Mouse (Mus musculus): ENCODE measurements around the gene Csnk2a1. TPM values are rescaled to one million over a fixed set of nuclear protein-coding genes. Genes with fewer than 3 reads are reported as not detected.

Csnk2a1 gene
- polyA plus RNA-seq, 1 experiment from 2014 or later = 133 TPM

GRCm38 (mm10) chr2:152293727-152294475, 67.3 kb downstream of the Csnk2a1 start, which contains the start of gene Tbc1d20:
Gene Tbc1d20 (plus strand): TSS chr2:152293828.
- H3K4me1 ChIP-seq (ENCODE audit: control insufficient read depth, insufficient read depth, low read length) = peaks cover 6% of the 10 kb centered on the region; the same call in 1 of the 2 replicates
- H3K4me3 ChIP-seq (ENCODE audit: low read depth, low read length) = peak within 1 kb of the TSS; percentile 76
- under 1% methylated on average over 63 of the region's 70 CpGs for WGBS
- no peaks in the 10 kb centered on the region for H3K27me3 ChIP-seq (ENCODE audit: control insufficient read depth, insufficient read depth, low read length)
- H3K9me3 ChIP-seq (ENCODE audit: control insufficient read depth, low read depth, low read length) = no peaks in the 10 kb centered on the region
- peak within 1 kb of the TSS; percentile 52 for H3K4me2 ChIP-seq (replicated peaks; ENCODE audit: low read depth, low read length)
- ATAC-seq (ENCODE audit: insufficient number of reproducible peaks, insufficient read depth, low FRiP score, low read depth) = peak; percentile 98
- H3K9ac ChIP-seq (replicated peaks; ENCODE audit: low read depth, low read length) = peak within 1 kb of the TSS; percentile 78
- H3K27ac ChIP-seq (ENCODE audit: low read length) = peak within 1 kb of the TSS; percentile 79
- H3K36me3 ChIP-seq (ENCODE audit: control insufficient read depth, insufficient read depth, low read length) = no peaks in the 10 kb centered on the region

DNA sequence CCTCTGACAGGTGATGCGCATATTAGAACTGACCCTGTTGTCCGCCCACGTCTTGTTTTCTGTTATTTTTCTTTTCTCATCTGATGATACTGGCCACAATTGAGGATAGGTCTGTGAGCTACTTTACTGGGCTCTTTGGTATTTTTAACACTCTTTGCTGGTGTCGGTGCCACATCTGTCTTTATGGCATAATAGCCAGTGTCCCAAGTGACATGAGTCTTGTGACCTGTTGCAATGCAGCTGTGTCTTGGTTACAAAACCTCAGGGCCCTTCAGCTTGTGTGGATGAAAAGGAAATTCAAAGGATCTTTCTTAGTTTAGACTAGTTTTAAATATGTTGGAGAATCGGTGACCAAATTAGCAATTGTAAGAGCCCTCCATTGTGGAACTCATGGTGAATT, 67.9 kb downstream of the Csnk2a1 start:
- Histone ChIP-seq H3K9ac (replicated peaks; ENCODE audit: low read depth, low read length) (peak overlapping the region; percentile 78), H3K4me1 (ENCODE audit: control insufficient read depth, insufficient read depth, low read length) (peaks cover 6% of the 10 kb centered on the region; the same call in 1 of the 2 replicates), H3K4me2 (replicated peaks; ENCODE audit: low read depth, low read length) (peak overlapping the region; percentile 52), H3K9me3 (ENCODE audit: control insufficient read depth, low read depth, low read length) (no peaks in the 10 kb centered on the region), H3K27ac (ENCODE audit: low read length) (no peak overlapping the region), H3K4me3 (ENCODE audit: low read depth, low read length) (peak overlapping the region; percentile 76), H3K27me3 (ENCODE audit: control insufficient read depth, insufficient read depth, low read length) (no peaks in the 10 kb centered on the region), H3K36me3 (ENCODE audit: control insufficient read depth, insufficient read depth, low read length) (no peaks in the 10 kb centered on the region)
- no peak for ATAC-seq (ENCODE audit: insufficient number of reproducible peaks, insufficient read depth, low FRiP score, low read depth)
- 39% methylated on average over 5 of the region's 5 CpGs for WGBS

DNA sequence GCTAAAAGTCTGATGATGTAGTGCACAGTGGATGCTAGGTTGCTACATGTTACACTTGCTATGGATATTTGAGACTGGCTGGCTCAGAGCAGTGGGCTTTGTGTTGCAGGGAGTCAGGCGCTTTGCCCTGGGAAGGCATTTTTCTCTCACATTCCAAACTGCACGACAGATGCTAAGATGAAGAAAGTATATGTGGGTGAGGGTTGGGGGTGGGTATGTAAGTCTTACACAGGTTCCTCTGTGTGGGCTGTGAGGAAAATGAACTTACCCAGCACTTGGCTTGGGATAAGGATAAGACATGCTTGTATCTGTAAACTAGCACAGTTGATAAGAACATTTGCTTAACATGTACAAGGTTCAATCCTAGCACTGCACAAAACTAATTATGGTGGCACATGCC, 76.2 kb downstream of the Csnk2a1 start:
- WGBS = 76% methylated on average over 2 of the region's 2 CpGs
- no peak overlapping the region for H3K9ac ChIP-seq (replicated peaks; ENCODE audit: low read depth, low read length)
- no peaks in the 10 kb centered on the region for H3K27me3 ChIP-seq (ENCODE audit: control insufficient read depth, insufficient read depth, low read length)
- H3K9me3 ChIP-seq (ENCODE audit: control insufficient read depth, low read depth, low read length) = no peaks in the 10 kb centered on the region
- H3K27ac ChIP-seq (ENCODE audit: low read length) = no peak overlapping the region
- H3K4me3 ChIP-seq (ENCODE audit: low read depth, low read length) = no peak overlapping the region
- H3K4me2 ChIP-seq (replicated peaks; ENCODE audit: low read depth, low read length) = no peak overlapping the region
- ATAC-seq (ENCODE audit: insufficient number of reproducible peaks, insufficient read depth, low FRiP score, low read depth) = no peak
- H3K4me1 ChIP-seq (ENCODE audit: control insufficient read depth, insufficient read depth, low read length) = no peaks in the 10 kb centered on the region
- H3K36me3 ChIP-seq (ENCODE audit: control insufficient read depth, insufficient read depth, low read length) = peaks cover 30% of the 10 kb centered on the region

DNA sequence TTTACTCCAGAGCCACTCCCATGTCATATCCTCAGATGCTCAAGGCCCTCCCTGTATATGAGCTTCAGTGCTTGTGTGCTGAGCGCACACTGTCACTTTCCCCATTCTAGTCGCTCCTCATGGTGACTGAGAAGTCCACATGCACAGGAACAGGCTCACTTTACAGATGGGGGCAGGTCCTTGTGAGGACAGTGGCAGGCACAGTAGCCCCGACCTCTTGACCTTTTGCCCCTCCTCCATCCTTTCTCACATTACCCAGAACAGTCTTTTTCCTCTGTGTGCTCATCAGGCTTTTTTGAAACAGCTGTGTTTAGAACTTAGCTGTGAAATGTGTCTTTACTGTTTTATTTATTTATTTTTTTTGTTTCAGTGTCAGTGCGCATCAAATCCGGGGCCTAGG, 77.1 kb downstream of the Csnk2a1 start:
- H3K4me1 ChIP-seq (ENCODE audit: control insufficient read depth, insufficient read depth, low read length) = no peaks in the 10 kb centered on the region
- WGBS = 55% methylated on average over 5 of the region's 5 CpGs
- no peak overlapping the region for H3K4me2 ChIP-seq (replicated peaks; ENCODE audit: low read depth, low read length)
- no peak overlapping the region for H3K27ac ChIP-seq (ENCODE audit: low read length)
- H3K9ac ChIP-seq (replicated peaks; ENCODE audit: low read depth, low read length) = no peak overlapping the region
- H3K27me3 ChIP-seq (ENCODE audit: control insufficient read depth, insufficient read depth, low read length) = no peaks in the 10 kb centered on the region
- H3K36me3 ChIP-seq (ENCODE audit: control insufficient read depth, insufficient read depth, low read length) = peaks cover 40% of the 10 kb centered on the region
- ATAC-seq (ENCODE audit: insufficient number of reproducible peaks, insufficient read depth, low FRiP score, low read depth) = no peak
- H3K9me3 ChIP-seq (ENCODE audit: control insufficient read depth, low read depth, low read length) = no peaks in the 10 kb centered on the region
- H3K4me3 ChIP-seq (ENCODE audit: low read depth, low read length) = no peak overlapping the region

DNA sequence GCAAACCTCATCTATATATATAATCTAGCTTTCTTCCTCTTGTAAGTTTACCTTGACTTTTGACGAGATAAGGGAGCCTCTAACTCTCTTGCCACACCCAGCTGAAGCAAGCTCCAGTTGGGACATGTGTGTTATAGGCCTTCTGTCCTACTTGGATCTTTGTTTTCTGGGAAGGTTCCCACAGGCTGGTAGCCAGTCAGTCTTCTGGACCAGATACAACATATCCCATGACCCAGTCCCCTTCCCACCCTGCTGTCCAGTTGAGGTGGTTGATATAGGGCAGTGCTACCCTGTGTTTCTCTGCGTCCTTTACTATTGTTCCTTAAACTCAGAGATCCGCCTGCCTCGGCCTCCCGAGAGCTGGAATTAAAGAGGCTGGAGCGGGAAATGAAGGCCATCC, 78.8 kb downstream of the Csnk2a1 start:
- Histone ChIP-seq H3K27ac (ENCODE audit: low read length) (no peak overlapping the region), H3K4me1 (ENCODE audit: control insufficient read depth, insufficient read depth, low read length) (no peaks in the 10 kb centered on the region), H3K9me3 (ENCODE audit: control insufficient read depth, low read depth, low read length) (no peaks in the 10 kb centered on the region), H3K9ac (replicated peaks; ENCODE audit: low read depth, low read length) (no peak overlapping the region), H3K4me2 (replicated peaks; ENCODE audit: low read depth, low read length) (no peak overlapping the region), H3K36me3 (ENCODE audit: control insufficient read depth, insufficient read depth, low read length) (peaks cover 53% of the 10 kb centered on the region), H3K4me3 (ENCODE audit: low read depth, low read length) (no peak overlapping the region), H3K27me3 (ENCODE audit: control insufficient read depth, insufficient read depth, low read length) (no peaks in the 10 kb centered on the region)
- ATAC-seq (ENCODE audit: insufficient number of reproducible peaks, insufficient read depth, low FRiP score, low read depth) = no peak
- WGBS = 94% methylated on average over 6 of the region's 6 CpGs

GRCm38 (mm10) chr2:152307186-152307585, 80.5 kb downstream of the Csnk2a1 start:
- H3K4me1 ChIP-seq (ENCODE audit: control insufficient read depth, insufficient read depth, low read length) = no peaks in the 10 kb centered on the region
- no peak for ATAC-seq (ENCODE audit: insufficient number of reproducible peaks, insufficient read depth, low FRiP score, low read depth)
- H3K27me3 ChIP-seq (ENCODE audit: control insufficient read depth, insufficient read depth, low read length) = no peaks in the 10 kb centered on the region
- 87% methylated on average over 3 of the region's 3 CpGs for WGBS
- peaks cover 66% of the 10 kb centered on the region for H3K36me3 ChIP-seq (ENCODE audit: control insufficient read depth, insufficient read depth, low read length)
- H3K4me2 ChIP-seq (replicated peaks; ENCODE audit: low read depth, low read length) = no peak overlapping the region
- H3K4me3 ChIP-seq (ENCODE audit: low read depth, low read length) = no peak overlapping the region
- H3K27ac ChIP-seq (ENCODE audit: low read length) = no peak overlapping the region
- no peak overlapping the region for H3K9ac ChIP-seq (replicated peaks; ENCODE audit: low read depth, low read length)
- no peaks in the 10 kb centered on the region for H3K9me3 ChIP-seq (ENCODE audit: control insufficient read depth, low read depth, low read length)

- no peak overlapping the region for H3K4me3 ChIP-seq (ENCODE audit: low read depth, low read length)
- H3K9ac ChIP-seq (replicated peaks; ENCODE audit: low read depth, low read length) = no peak overlapping the region
- no peak for ATAC-seq (ENCODE audit: insufficient number of reproducible peaks, insufficient read depth, low FRiP score, low read depth)
- 81% methylated on average over 7 of the region's 7 CpGs for WGBS
- no peaks in the 10 kb centered on the region for H3K27me3 ChIP-seq (ENCODE audit: control insufficient read depth, insufficient read depth, low read length)
- H3K36me3 ChIP-seq (ENCODE audit: control insufficient read depth, insufficient read depth, low read length) = peaks cover 65% of the 10 kb centered on the region
- H3K9me3 ChIP-seq (ENCODE audit: control insufficient read depth, low read depth, low read length) = no peaks in the 10 kb centered on the region
- no peak overlapping the region for H3K4me2 ChIP-seq (replicated peaks; ENCODE audit: low read depth, low read length)
- no peak overlapping the region for H3K27ac ChIP-seq (ENCODE audit: low read length)
- H3K4me1 ChIP-seq (ENCODE audit: control insufficient read depth, insufficient read depth, low read length) = no peaks in the 10 kb centered on the region
Observed at GRCm38 (mm10) chr2:152312996-152313395, 86.4 kb downstream of the Csnk2a1 start.

DNA sequence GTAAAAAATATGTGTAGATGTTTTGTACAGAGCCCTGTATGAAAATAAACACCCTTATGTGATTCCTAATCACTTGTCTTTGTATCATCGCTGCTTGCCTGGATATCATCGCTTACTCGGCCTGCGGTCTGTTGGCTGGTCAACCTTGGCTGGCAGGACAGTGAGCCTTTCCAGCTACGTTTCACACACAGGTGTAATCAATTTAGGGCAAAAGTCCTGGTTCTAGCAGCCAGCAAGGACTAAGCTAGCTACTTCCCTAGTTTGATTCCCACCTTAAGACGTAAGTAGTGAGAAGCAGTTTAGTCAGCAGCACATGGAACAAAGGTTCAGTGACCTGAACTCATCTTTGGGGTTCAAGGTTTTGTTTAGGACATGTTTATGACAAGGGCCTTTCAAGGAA, 87.3 kb downstream of the Csnk2a1 start:
- Histone ChIP-seq H3K4me1 (ENCODE audit: control insufficient read depth, insufficient read depth, low read length) (no peaks in the 10 kb centered on the region), H3K27ac (ENCODE audit: low read length) (no peak overlapping the region), H3K27me3 (ENCODE audit: control insufficient read depth, insufficient read depth, low read length) (no peaks in the 10 kb centered on the region), H3K4me3 (ENCODE audit: low read depth, low read length) (no peak overlapping the region), H3K36me3 (ENCODE audit: control insufficient read depth, insufficient read depth, low read length) (peaks cover 63% of the 10 kb centered on the region), H3K9ac (replicated peaks; ENCODE audit: low read depth, low read length) (no peak overlapping the region), H3K4me2 (replicated peaks; ENCODE audit: low read depth, low read length) (no peak overlapping the region), H3K9me3 (ENCODE audit: control insufficient read depth, low read depth, low read length) (no peaks in the 10 kb centered on the region)
- WGBS = 85% methylated on average over 6 of the region's 6 CpGs
- no peak for ATAC-seq (ENCODE audit: insufficient number of reproducible peaks, insufficient read depth, low FRiP score, low read depth)

DNA sequence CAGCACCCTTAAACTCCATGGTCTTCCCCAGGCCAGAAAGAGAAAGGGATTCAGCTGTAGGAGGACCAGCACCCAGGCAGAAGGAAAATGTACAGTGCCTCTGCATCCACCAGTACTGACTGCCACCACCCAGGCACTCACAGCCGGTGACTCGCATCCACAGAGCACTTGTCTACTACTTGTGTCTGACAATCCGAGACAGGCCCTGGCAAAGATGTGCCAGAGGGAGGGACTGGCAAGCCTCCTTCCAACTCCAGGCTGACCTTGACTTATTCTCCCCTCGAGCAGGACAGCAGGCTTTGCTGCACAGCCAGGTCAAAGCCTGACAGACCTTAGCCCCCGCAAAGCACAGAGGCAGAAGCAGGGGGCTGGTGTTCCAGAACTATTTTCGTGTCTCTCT, 90.4 kb downstream of the Csnk2a1 start:
- ATAC-seq (ENCODE audit: insufficient number of reproducible peaks, insufficient read depth, low FRiP score, low read depth) = no peak
- no peaks in the 10 kb centered on the region for H3K27me3 ChIP-seq (ENCODE audit: control insufficient read depth, insufficient read depth, low read length)
- peaks cover 40% of the 10 kb centered on the region for H3K36me3 ChIP-seq (ENCODE audit: control insufficient read depth, insufficient read depth, low read length)
- no peak overlapping the region for H3K4me3 ChIP-seq (ENCODE audit: low read depth, low read length)
- no peak overlapping the region for H3K27ac ChIP-seq (ENCODE audit: low read length)
- WGBS = 82% methylated on average over 6 of the region's 6 CpGs
- no peak overlapping the region for H3K9ac ChIP-seq (replicated peaks; ENCODE audit: low read depth, low read length)
- no peaks in the 10 kb centered on the region for H3K9me3 ChIP-seq (ENCODE audit: control insufficient read depth, low read depth, low read length)
- no peaks in the 10 kb centered on the region for H3K4me1 ChIP-seq (ENCODE audit: control insufficient read depth, insufficient read depth, low read length)
- no peak overlapping the region for H3K4me2 ChIP-seq (replicated peaks; ENCODE audit: low read depth, low read length)
